Mouse (Mus musculus) v-Abl transformed pro-B cells (cell line): ENCODE data around the gene Amfr.

Source experiments
- in situ Hi-C, 2 experiments: fragments of 400-800 bp; cut with MboI; formaldehyde crosslinking; loops; one replicate each; pipeline ENCODE4 v1.15.1; 2025; ENCODE audit not compliant: unreplicated experiment in 2 of 2

Gene Amfr

DNA sequence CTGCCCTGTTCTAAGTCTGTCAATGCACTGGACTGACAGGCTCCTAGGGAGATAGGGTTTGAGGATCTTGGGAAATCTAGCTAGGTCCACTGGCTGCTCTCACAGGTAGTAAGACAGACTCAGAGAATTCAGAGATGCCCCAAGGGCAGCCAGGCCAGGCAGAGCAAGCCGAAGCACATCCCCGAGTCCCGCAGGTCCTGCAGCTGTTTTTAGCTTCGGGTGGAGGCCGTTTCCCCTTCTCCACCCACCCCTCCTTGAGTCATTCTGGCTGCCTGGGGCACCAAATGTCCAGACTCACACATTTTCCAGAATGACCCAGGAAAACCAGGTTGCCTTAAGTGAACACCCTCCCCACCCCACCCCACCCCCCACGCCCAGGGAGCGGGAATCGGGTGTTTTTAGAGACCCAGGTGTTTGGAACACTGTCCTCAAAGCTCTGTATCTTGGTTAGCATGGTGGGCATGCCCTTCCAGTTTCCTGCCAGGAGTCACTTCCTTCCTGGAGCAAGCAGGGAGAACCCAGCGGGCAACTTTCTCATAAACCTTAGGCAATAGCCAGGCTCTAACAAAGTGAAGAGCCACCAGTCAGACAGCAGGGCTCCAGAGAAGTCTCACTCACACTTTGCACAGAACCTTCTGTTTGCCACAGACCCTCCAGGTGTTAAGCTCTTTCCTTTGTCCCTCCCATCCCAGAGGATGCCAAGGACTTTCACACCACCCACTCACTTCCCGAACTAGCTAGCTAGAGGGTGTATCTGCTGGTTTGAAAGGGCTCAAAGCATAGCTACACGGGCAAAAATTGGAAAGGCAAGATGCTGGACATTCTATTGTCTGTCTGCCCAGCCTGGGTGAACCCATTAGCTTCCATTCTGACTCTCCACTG is 71.9 kb downstream of the Amfr start:
- in situ Hi-C loops: no loop called here

DNA sequence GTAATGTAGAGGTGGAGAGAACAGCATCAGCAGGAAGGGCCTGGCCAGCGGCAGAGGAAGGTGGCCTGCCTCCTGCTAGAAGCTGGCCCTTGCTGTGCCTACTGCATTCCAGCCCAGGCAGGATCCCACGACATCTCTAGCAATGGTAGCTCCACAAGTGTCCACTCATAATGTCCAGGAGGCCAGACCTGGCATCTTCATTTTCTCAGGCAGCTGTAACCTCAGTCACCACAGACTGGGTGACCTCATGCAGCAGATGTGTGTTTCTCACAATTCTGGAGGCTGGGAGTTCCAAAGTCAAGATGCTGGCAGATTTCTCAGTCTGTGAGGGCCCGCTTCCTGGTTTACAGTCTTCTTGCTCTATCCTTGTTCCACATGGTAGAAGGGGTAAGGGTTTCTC is 74.4 kb downstream of the Amfr start:
- in situ Hi-C loops: no loop called here

- in situ Hi-C loops: no loop called here
These were observed 79.4 kb downstream of the Amfr start for GRCm38 (mm10) chr8:93933288-93933687.

DNA sequence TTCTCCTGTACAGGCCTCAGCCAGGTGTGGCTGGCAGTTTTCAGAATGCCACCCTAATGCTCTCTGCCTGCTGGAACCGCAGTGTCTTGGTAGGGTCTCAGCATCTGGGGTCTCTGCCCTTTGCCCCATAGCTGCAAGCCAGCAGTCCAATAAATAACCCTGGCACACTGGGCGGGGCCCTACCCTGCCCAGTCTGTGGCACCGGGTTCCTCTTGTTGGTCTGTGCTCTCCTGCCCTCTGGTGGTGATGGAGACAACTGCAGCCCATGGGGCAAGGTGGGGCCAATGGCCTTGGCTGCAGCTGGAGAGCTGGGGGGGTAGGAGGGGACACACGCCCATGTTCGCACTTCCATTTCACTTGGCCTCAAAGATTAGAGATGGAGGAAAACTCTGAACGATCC is 79.8 kb downstream of the Amfr start:
- in situ Hi-C loops: no loop called here

- in situ Hi-C loops: no loop called here
These were observed 81.3 kb downstream of the Amfr start for GRCm38 (mm10) chr8:93931336-93931735.

DNA sequence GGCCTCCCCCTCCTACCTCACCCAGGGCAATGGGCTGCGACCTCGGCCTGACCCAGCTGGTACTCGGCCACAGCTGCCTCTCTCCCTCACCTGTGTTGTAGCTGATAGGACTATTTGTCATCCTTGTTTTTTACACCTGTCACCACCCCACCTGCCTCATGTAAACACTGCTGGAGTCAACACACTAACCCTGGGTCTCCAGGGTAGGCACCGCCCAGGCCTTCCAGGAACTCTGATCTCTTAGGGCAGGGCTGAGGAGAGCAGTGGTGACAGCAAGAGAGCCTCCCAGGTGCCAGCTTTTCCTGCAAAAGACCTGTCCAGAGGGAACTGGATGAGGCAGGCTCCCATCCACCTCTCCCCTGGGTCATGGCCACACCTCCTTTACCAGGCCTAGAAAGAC is 83.4 kb downstream of the Amfr start:
- in situ Hi-C loops: no loop called here

DNA sequence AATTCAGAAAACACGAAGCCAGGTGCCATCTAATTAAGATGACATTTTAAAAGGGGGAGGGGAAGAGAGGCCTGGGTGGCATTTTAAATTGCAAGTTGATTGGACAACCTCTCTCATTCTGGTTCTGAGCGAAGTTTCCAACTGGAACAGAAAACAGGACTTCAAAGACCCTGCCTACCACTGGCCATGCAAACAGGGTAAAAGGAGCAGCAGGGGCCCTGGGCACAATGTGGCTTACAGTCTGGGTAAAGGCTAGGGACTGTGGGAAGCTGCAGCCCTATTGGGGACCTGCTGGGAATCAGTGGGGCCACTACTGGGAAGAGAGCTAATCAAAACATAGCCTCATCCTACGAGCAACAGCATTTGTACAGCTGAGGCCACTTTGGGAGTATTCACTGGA is 87.1 kb downstream of the Amfr start:
- in situ Hi-C loops: no loop called here

DNA sequence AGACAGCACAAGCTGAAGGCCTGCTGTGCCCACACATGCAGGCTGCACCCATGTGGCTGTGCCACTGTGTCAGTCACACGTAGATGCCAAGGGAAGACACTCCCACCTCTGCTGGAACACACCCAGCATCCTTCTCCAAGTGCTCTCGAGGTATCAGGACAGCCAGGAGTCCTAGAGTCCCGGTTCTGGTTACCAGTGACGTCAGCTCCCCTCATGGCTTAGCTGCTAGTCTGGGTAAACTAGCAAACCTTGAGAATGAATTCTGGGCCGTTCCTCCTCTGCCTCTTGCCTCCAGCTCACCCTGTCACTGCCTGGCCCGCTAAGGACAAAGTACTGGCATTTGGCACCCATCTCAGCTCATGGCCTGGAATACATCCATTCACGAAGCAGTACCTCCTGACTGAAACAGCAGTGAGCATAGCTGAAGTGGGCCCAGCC is 88.7 kb downstream of the Amfr start:
- in situ Hi-C loops: loop anchor here in 1 of 2 experiments (25.0 kb wide), 1 partner anchor 337 kb away; no protein-coding TSS in a partner anchor
